Mouse (Mus musculus): ENCODE data around the gene Grb2. TPM values are rescaled to one million over a fixed set of nuclear protein-coding genes. Genes with fewer than 3 reads are reported as not detected.
A peak's percentile ranks its signal among the peaks of the same experiment; 100 is the strongest.

Grb2 gene
- polyA plus RNA-seq, 1 experiment from 2014 or later = 113 TPM

GRCm38 (mm10) chr11:115615875-115616274, 92.5 kb downstream of the Grb2 start:
- Histone ChIP-seq H3K27me3 (ENCODE audit: control insufficient read depth, insufficient read depth, low read length) (no peaks in the 10 kb centered on the region), H3K4me3 (replicated peaks; ENCODE audit: low read depth, low read length) (no peak overlapping the region), H3K9me3 (ENCODE audit: control insufficient read depth, low read length) (no peaks in the 10 kb centered on the region), H3K27ac (replicated peaks; ENCODE audit: low read depth, low read length) (no peak overlapping the region), H3K4me2 (ENCODE audit: low read length) (no peak overlapping the region), H3K36me3 (ENCODE audit: control insufficient read depth, insufficient read depth, low read length) (peaks cover 46% of the 10 kb centered on the region), H3K4me1 (ENCODE audit: control insufficient read depth, insufficient read depth, low read length) (peaks cover 9% of the 10 kb centered on the region; the same call in 1 of the 2 replicates), H3K9ac (replicated peaks; ENCODE audit: low read length) (no peak overlapping the region)
- 96% methylated on average over 6 of the region's 6 CpGs for WGBS
- DNase-seq (no peak), ATAC-seq (ENCODE audit: low FRiP score, low TSS enrichment) (no peak)

- Histone ChIP-seq H3K27me3 (ENCODE audit: control insufficient read depth, insufficient read depth, low read length) (no peaks in the 10 kb centered on the region), H3K4me3 (replicated peaks; ENCODE audit: low read depth, low read length) (no peak overlapping the region), H3K4me1 (ENCODE audit: control insufficient read depth, insufficient read depth, low read length) (peaks cover 9% of the 10 kb centered on the region; the same call in 1 of the 2 replicates), H3K9ac (replicated peaks; ENCODE audit: low read length) (no peak overlapping the region), H3K4me2 (ENCODE audit: low read length) (no peak overlapping the region), H3K27ac (replicated peaks; ENCODE audit: low read depth, low read length) (no peak overlapping the region), H3K9me3 (ENCODE audit: control insufficient read depth, low read length) (no peaks in the 10 kb centered on the region), H3K36me3 (ENCODE audit: control insufficient read depth, insufficient read depth, low read length) (peaks cover 40% of the 10 kb centered on the region)
- DNase-seq (no peak), ATAC-seq (ENCODE audit: low FRiP score, low TSS enrichment) (no peak)
- WGBS = 81% methylated on average over 15 of the region's 15 CpGs
Observed at GRCm38 (mm10) chr11:115615108-115615825, 93.1 kb downstream of the Grb2 start.

- Histone ChIP-seq H3K9ac (replicated peaks; ENCODE audit: low read length) (no peak overlapping the region), H3K27me3 (ENCODE audit: control insufficient read depth, insufficient read depth, low read length) (no peaks in the 10 kb centered on the region), H3K4me3 (replicated peaks; ENCODE audit: low read depth, low read length) (no peak overlapping the region), H3K4me2 (ENCODE audit: low read length) (no peak overlapping the region), H3K4me1 (ENCODE audit: control insufficient read depth, insufficient read depth, low read length) (peaks cover 9% of the 10 kb centered on the region; the same call in 1 of the 2 replicates), H3K27ac (replicated peaks; ENCODE audit: low read depth, low read length) (no peak overlapping the region), H3K9me3 (ENCODE audit: control insufficient read depth, low read length) (no peaks in the 10 kb centered on the region), H3K36me3 (ENCODE audit: control insufficient read depth, insufficient read depth, low read length) (peaks cover 36% of the 10 kb centered on the region)
- DNase-seq (no peak), ATAC-seq (ENCODE audit: low FRiP score, low TSS enrichment) (no peak)
- 74% methylated on average over 10 of the region's 10 CpGs for whole genome bisulfite sequencing
Observed at GRCm38 (mm10) chr11:115614346-115615107, 93.9 kb downstream of the Grb2 start.

- Histone ChIP-seq H3K4me1 (ENCODE audit: control insufficient read depth, insufficient read depth, low read length) (peaks cover 9% of the 10 kb centered on the region; the same call in 1 of the 2 replicates), H3K9me3 (ENCODE audit: control insufficient read depth, low read length) (no peaks in the 10 kb centered on the region), H3K27me3 (ENCODE audit: control insufficient read depth, insufficient read depth, low read length) (no peaks in the 10 kb centered on the region), H3K4me3 (replicated peaks; ENCODE audit: low read depth, low read length) (peak overlapping the region; percentile 52), H3K4me2 (ENCODE audit: low read length) (peak overlapping the region; percentile 92), H3K27ac (replicated peaks; ENCODE audit: low read depth, low read length) (no peak overlapping the region), H3K36me3 (ENCODE audit: control insufficient read depth, insufficient read depth, low read length) (peaks cover 43% of the 10 kb centered on the region), H3K9ac (replicated peaks; ENCODE audit: low read length) (peak overlapping the region; percentile 55)
- under 1% methylated on average over 16 of the region's 16 CpGs for WGBS
- no peak for DNase-seq
- ATAC-seq (ENCODE audit: low FRiP score, low TSS enrichment) = no peak
Observed at GRCm38 (mm10) chr11:115613138-115613945, 95.1 kb downstream of the Grb2 start.

GRCm38 (mm10) chr11:115612410-115613137, 95.8 kb downstream of the Grb2 start, which contains the start of gene Mif4gd:
Gene Mif4gd (minus strand): TSS chr11:115612969.
- Histone ChIP-seq H3K9me3 (ENCODE audit: control insufficient read depth, low read length) (no peaks in the 10 kb centered on the region), H3K36me3 (ENCODE audit: control insufficient read depth, insufficient read depth, low read length) (peaks cover 47% of the 10 kb centered on the region), H3K27me3 (ENCODE audit: control insufficient read depth, insufficient read depth, low read length) (no peaks in the 10 kb centered on the region), H3K4me2 (ENCODE audit: low read length) (peak within 1 kb of the TSS; percentile 92), H3K9ac (replicated peaks; ENCODE audit: low read length) (peak within 1 kb of the TSS; percentile 55), H3K27ac (replicated peaks; ENCODE audit: low read depth, low read length) (peak within 1 kb of the TSS; percentile 73), H3K4me1 (ENCODE audit: control insufficient read depth, insufficient read depth, low read length) (peaks cover 9% of the 10 kb centered on the region; the same call in 1 of the 2 replicates), H3K4me3 (replicated peaks; ENCODE audit: low read depth, low read length) (peak within 1 kb of the TSS; percentile 52)
- ATAC-seq (ENCODE audit: low FRiP score, low TSS enrichment) (peak; percentile 80), DNase-seq (peak; percentile 88)
- under 1% methylated on average over 73 of the region's 80 CpGs for WGBS

GRCm38 (mm10) chr11:115612059-115612409, 96.4 kb downstream of the Grb2 start:
- H3K36me3 ChIP-seq (ENCODE audit: control insufficient read depth, insufficient read depth, low read length) = peaks cover 47% of the 10 kb centered on the region
- H3K4me3 ChIP-seq (replicated peaks; ENCODE audit: low read depth, low read length) = peak overlapping the region; percentile 52
- H3K27ac ChIP-seq (replicated peaks; ENCODE audit: low read depth, low read length) = peak overlapping the region; percentile 73
- no peaks in the 10 kb centered on the region for H3K27me3 ChIP-seq (ENCODE audit: control insufficient read depth, insufficient read depth, low read length)
- peak overlapping the region; percentile 55 for H3K9ac ChIP-seq (replicated peaks; ENCODE audit: low read length)
- no peaks in the 10 kb centered on the region for H3K9me3 ChIP-seq (ENCODE audit: control insufficient read depth, low read length)
- peak overlapping the region; percentile 92 for H3K4me2 ChIP-seq (ENCODE audit: low read length)
- DNase-seq (peak; percentile 62), ATAC-seq (ENCODE audit: low FRiP score, low TSS enrichment) (no peak)
- peaks cover 9% of the 10 kb centered on the region; the same call in 1 of the 2 replicates for H3K4me1 ChIP-seq (ENCODE audit: control insufficient read depth, insufficient read depth, low read length)
- 2% methylated on average over 13 of the region's 13 CpGs for WGBS

- 76% methylated on average over 6 of the region's 6 CpGs for WGBS
- Histone ChIP-seq H3K4me2 (ENCODE audit: low read length) (no peak overlapping the region), H3K4me3 (replicated peaks; ENCODE audit: low read depth, low read length) (no peak overlapping the region), H3K36me3 (ENCODE audit: control insufficient read depth, insufficient read depth, low read length) (peaks cover 51% of the 10 kb centered on the region), H3K27ac (replicated peaks; ENCODE audit: low read depth, low read length) (no peak overlapping the region), H3K9ac (replicated peaks; ENCODE audit: low read length) (no peak overlapping the region), H3K27me3 (ENCODE audit: control insufficient read depth, insufficient read depth, low read length) (no peaks in the 10 kb centered on the region), H3K4me1 (ENCODE audit: control insufficient read depth, insufficient read depth, low read length) (peaks cover 9% of the 10 kb centered on the region; the same call in 1 of the 2 replicates), H3K9me3 (ENCODE audit: control insufficient read depth, low read length) (no peaks in the 10 kb centered on the region)
- ATAC-seq (ENCODE audit: low FRiP score, low TSS enrichment) (no peak), DNase-seq (no peak)
Observed at GRCm38 (mm10) chr11:115611173-115611572, 97.2 kb downstream of the Grb2 start.

GRCm38 (mm10) chr11:115609576-115609975, 98.8 kb downstream of the Grb2 start:
- Histone ChIP-seq H3K27me3 (ENCODE audit: control insufficient read depth, insufficient read depth, low read length) (no peaks in the 10 kb centered on the region), H3K4me3 (replicated peaks; ENCODE audit: low read depth, low read length) (no peak overlapping the region), H3K36me3 (ENCODE audit: control insufficient read depth, insufficient read depth, low read length) (peaks cover 45% of the 10 kb centered on the region), H3K9ac (replicated peaks; ENCODE audit: low read length) (no peak overlapping the region), H3K4me2 (ENCODE audit: low read length) (no peak overlapping the region), H3K27ac (replicated peaks; ENCODE audit: low read depth, low read length) (no peak overlapping the region), H3K9me3 (ENCODE audit: control insufficient read depth, low read length) (no peaks in the 10 kb centered on the region), H3K4me1 (ENCODE audit: control insufficient read depth, insufficient read depth, low read length) (peaks cover 13% of the 10 kb centered on the region)
- no peak for ATAC-seq (ENCODE audit: low FRiP score, low TSS enrichment)
- no peak for DNase-seq
- WGBS = 64% methylated on average over 3 of the region's 3 CpGs
